Mouse (Mus musculus) testis, adult 2 months (tissue): ENCODE data around the gene Pcca. TPM values are rescaled to one million over a fixed set of nuclear protein-coding genes. Genes with fewer than 3 reads are reported as not detected.

Experiments
- H3K27ac ChIP-seq: fragments of 200-500 bp; 2 replicates; pipeline ENCODE4 v1.5.1; 2012; ENCODE audit warnings: low read depth, low read length; ENCODE audit not compliant: control insufficient read depth, insufficient read depth
- H3K27me3 ChIP-seq: fragments of 200-500 bp; 2 replicates; pipeline ENCODE4 v1.6.1; 2012; ENCODE audit warnings: mild to moderate bottlenecking, low read length, moderate library complexity; ENCODE audit not compliant: control insufficient read depth, insufficient read depth
- H3K36me3 ChIP-seq: fragments of 200-500 bp; 2 replicates; pipeline ENCODE4 v1.6.1; 2012; ENCODE audit warnings: mild to moderate bottlenecking, low read length; ENCODE audit not compliant: control insufficient read depth, insufficient read depth
- H3K4me1 ChIP-seq: fragments of 200-500 bp; 2 replicates; pipeline ENCODE4 v1.6.1; 2012; ENCODE audit warnings: low read length; ENCODE audit not compliant: control insufficient read depth, insufficient read depth
- H3K4me3 ChIP-seq: fragments of 200-500 bp; 2 replicates; pipeline ENCODE4 v1.5.1; 2012; ENCODE audit warnings: low read depth, mild to moderate bottlenecking, low read length, moderate library complexity, mixed read lengths; ENCODE audit not compliant: control insufficient read depth
- CTCF ChIP-seq: fragments of 200-500 bp; IDR thresholded peaks from 2 replicates; pipeline ENCODE4 v1.5.1; 2012; ENCODE audit warnings: low read depth, mild to moderate bottlenecking, inconsistent platforms, low read length, moderate library complexity; ENCODE audit not compliant: control insufficient read depth, insufficient read depth, insufficient replicate concordance
- POLR2A ChIP-seq: fragments of 200-500 bp; IDR thresholded peaks from 2 replicates; pipeline ENCODE4 v1.6.1; 2012; ENCODE audit warnings: low read depth, mild to moderate bottlenecking, inconsistent platforms, low read length, moderate library complexity; ENCODE audit not compliant: control insufficient read depth
- polyA plus RNA-seq: library from polyadenylated mRNA; depleted of rRNA; stranded (reverse); fragments of >200 nt; gene quantifications from 2 replicates; pipeline ENCODE4 v1.2.3, GENCODE M21; 2012

Gene Pcca
- polyA plus RNA-seq, 1 experiment: 47.4 TPM

- Histone ChIP-seq H3K27ac (no peak overlapping the region), H3K4me3 (no peak overlapping the region), H3K27me3 (peaks cover 3% of the 10 kb centered on the region; the same call in 1 of the 2 replicates), H3K4me1 (peaks cover 10% of the 10 kb centered on the region), H3K36me3 (no peaks in the 10 kb centered on the region)
- TF ChIP-seq POLR2A (no peak), CTCF (no peak)
Observed at GRCm38 (mm10) chr14:122489686-122490414, 44.3 kb upstream of the Pcca start.

- no peak within 1 kb of the TSS for H3K27ac ChIP-seq
- H3K4me1 ChIP-seq: peaks cover 10% of the 10 kb centered on the region
- no peaks in the 10 kb centered on the region for H3K36me3 ChIP-seq
- TF ChIP-seq CTCF (no peak), POLR2A (no peak)
- H3K27me3 ChIP-seq: 0 out of 2 replicates have a peak, but pooled peaks cover 2% of the 10 kb centered on the region
- H3K4me3 ChIP-seq: peak within 1 kb of the TSS; percentile 48
Observed at GRCm38 (mm10) chr14:122490441-122491328, 43.4 kb upstream of the Pcca start, which contains the start of gene Gm10837. Gene Gm10837 (plus strand): TSS chr14:122490586.

- no peak overlapping the region for H3K4me3 ChIP-seq
- peaks cover 10% of the 10 kb centered on the region for H3K4me1 ChIP-seq
- no peak overlapping the region for H3K27ac ChIP-seq
- H3K27me3 ChIP-seq: no peaks in the 10 kb centered on the region
- no peak for TF ChIP-seq POLR2A
- no peak for TF ChIP-seq CTCF
- H3K36me3 ChIP-seq: no peaks in the 10 kb centered on the region
Observed at GRCm38 (mm10) chr14:122491521-122491920, 42.6 kb upstream of the Pcca start.

GRCm38 (mm10) chr14:122492015-122492414 is 42.1 kb upstream of the Pcca start:
- Histone ChIP-seq H3K27ac (no peak overlapping the region), H3K27me3 (no peaks in the 10 kb centered on the region), H3K4me3 (no peak overlapping the region), H3K4me1 (peaks cover 10% of the 10 kb centered on the region), H3K36me3 (no peaks in the 10 kb centered on the region)
- no peak for TF ChIP-seq CTCF
- TF ChIP-seq POLR2A: no peak

GRCm38 (mm10) chr14:122509058-122509457 is 25.1 kb upstream of the Pcca start:
- Histone ChIP-seq H3K4me3 (no peak overlapping the region), H3K27ac (no peak overlapping the region), H3K36me3 (no peaks in the 10 kb centered on the region), H3K4me1 (no peaks in the 10 kb centered on the region), H3K27me3 (no peaks in the 10 kb centered on the region)
- TF ChIP-seq POLR2A: no peak
- TF ChIP-seq CTCF: no peak

GRCm38 (mm10) chr14:122511519-122511918 is 22.6 kb upstream of the Pcca start:
- no peaks in the 10 kb centered on the region for H3K36me3 ChIP-seq
- TF ChIP-seq CTCF (no peak), POLR2A (no peak)
- no peaks in the 10 kb centered on the region for H3K27me3 ChIP-seq
- no peaks in the 10 kb centered on the region for H3K4me1 ChIP-seq
- no peak overlapping the region for H3K27ac ChIP-seq
- H3K4me3 ChIP-seq: no peak overlapping the region

- Histone ChIP-seq H3K27ac (no peak overlapping the region), H3K4me1 (no peaks in the 10 kb centered on the region), H3K4me3 (no peak overlapping the region), H3K36me3 (no peaks in the 10 kb centered on the region), H3K27me3 (no peaks in the 10 kb centered on the region)
- TF ChIP-seq POLR2A (no peak), CTCF (no peak)
Observed at GRCm38 (mm10) chr14:122513511-122514036, 20.6 kb upstream of the Pcca start.
